Mouse (Mus musculus) c-Kit-positive CD71-positive TER-119-positive erythroid progenitor cells, embryonic 14.5 days (primary cell): ENCODE measurements around the gene Trp53bp2.

Source experiments
- DNase-seq: peaks from one replicate; pipeline ENCODE4 v3.0.0-alpha.2; 2013; ENCODE audit warnings: low spot score

Gene Trp53bp2

DNA sequence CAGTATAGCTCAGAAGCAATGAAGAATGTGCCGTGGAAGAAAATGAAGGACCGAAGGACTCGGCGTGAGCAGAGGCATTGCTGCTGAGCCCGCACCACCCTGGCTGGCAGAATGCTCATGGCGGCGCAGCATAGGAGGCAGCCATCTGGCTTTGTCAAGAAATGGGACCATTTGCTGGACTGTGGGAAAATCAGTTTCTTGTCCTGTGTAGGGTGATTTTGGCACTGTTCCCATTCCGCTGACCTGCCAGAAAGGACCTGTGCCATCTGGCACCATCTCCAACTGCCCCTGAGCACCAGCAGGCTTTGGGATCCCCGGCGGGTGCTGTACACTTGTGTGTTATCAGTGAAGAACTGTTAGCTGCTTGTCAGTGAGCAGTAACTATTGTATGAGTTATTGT lies 52.8 kb downstream of the Trp53bp2 start:
- no peak for DNase-seq

DNA sequence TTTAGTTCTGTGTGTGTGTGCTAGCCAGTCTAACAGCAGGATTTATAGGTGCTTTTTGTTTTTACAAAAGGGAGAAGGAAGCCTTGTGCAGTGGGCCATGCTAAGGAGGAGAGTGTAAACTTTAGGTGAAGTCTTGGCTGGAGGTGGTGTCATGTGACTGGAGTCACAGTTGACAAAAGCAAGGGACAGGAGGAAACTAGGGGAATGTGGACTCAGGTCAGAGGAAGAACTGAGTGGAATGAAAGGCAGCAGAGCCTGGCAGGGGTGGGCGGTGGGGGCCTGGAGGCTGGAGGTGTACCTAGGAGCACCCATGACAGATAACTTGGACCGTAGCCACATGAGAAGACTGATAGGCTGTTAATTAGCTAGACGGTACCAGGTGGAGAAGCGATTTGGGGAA lies 56.3 kb downstream of the Trp53bp2 start:
- no peak for DNase-seq

DNA sequence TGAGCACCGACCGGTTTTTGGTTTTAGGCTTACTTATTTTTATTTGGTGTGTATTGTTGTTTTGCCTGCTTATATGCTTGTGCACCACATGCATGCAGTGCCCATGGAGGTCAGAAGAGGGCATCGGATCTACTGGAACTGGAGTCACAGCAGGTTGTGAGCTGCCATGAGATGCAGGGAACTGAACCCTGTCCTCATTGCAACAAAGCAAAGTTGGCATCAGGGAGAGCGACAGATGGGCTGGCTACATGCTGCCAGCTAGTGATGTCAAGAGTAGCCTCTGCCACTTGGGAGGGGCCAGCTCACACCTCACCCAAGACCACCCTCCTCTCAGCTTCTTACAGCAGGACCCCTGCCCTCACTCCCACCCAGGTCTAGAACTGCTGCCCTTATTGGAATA lies 57.0 kb downstream of the Trp53bp2 start:
- DNase-seq, result no peak

DNA sequence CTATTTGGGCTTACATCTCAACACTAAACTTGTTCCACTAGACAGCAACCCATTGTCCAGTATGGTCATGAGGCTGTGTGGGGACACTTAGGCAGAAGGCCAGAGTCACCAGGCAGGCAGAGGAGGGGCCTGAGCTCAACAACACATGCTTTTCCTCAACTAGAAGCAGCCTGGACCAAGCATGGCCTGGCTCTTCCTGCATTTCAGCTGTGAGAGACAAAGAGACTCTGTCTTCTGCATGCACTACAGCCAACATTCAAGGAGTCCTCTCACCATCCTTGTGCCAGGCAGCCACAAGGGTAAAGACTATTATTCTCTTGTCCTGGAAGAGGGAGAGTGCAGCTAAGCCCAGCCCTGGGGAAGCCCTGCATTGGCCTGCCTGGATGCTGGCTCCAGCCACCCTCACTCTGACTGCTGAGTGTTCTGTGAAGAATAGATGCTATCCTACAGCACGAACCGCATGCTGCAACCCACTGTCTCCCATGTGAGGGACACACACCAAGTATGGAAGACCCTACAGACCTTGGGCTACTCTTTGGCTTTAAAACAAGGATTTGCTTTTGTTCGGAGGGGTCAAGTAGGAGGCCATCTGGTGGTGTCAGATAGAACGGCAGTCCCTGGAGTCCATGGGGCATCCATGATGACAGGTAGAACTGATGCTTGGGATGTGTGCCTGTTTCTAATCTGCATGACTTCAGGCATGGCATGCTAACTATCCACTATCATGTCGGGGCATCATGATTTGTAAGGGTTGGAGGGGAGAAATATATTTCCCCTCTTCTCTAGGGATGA lies 66.2 kb downstream of the Trp53bp2 start:
- DNase-seq, result no peak

DNA sequence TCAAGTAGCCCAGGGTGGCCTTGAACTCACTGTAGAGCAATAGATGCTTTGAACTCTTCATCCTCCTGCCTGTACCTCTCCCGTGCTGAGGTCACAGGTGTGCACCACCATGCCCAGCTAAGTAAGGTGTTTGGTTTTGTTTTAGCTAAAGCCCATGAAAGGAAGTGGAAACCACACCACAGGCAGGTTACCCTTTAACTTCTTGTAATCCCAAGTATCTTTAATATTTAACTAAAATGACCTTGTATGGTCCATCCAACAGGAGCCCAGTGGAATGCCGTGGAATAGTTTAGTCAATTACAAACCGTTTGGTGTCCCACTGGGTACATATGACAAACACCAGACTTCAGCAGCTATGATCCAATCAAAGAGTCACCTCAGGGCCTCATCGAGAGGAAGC lies 70.0 kb downstream of the Trp53bp2 start:
- no peak for DNase-seq

DNA sequence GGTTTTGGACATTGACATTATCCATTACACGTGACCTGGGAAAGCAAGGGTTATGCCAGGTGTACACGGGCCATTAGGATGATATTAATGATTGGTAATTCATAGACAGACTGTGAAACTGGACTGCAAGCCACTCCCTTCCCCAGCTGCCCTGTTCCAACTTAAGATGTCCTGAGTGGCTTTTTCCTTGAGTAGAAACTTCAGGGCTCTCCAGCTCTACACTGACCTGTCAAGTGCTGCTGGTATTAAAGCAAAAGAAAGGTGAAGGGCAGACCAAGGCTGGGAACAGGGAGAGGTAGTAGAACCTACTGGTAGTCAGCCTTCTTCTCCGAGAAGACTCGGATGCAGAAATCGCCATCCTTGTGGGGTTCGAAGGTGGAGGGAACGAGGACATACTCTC lies 72.2 kb downstream of the Trp53bp2 start:
- no peak for DNase-seq

DNA sequence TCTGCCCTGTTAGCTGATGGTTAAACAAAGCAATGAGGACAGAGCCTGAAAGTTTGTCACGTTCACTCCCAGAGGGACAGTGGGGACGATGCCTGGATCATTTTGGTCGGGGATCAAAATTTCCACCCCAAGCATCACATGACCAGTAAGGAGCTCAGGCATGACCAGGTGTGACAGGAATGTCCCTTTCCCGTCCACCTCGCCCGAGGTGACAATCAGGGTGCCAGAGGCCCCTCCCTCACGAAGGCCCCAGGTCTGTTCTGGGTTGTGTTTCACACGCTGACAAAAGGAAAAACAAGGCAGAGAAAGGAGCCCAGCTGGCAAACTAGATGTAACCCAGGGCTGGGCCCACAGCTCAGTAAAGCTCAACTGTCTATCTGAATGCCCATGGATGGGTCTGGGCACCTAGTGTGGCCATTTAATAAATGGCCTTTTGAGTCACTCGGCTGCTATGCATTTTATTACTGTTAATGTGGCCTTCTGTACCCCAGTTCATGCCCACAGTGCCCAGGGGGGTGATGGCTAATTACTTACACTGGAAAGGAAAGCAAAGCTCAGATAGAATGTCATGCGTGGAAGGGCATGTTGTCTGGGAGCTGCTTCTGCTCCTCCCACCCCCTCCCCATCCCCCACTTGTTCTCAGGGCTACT lies 72.8 kb downstream of the Trp53bp2 start:
- no peak for DNase-seq

DNA sequence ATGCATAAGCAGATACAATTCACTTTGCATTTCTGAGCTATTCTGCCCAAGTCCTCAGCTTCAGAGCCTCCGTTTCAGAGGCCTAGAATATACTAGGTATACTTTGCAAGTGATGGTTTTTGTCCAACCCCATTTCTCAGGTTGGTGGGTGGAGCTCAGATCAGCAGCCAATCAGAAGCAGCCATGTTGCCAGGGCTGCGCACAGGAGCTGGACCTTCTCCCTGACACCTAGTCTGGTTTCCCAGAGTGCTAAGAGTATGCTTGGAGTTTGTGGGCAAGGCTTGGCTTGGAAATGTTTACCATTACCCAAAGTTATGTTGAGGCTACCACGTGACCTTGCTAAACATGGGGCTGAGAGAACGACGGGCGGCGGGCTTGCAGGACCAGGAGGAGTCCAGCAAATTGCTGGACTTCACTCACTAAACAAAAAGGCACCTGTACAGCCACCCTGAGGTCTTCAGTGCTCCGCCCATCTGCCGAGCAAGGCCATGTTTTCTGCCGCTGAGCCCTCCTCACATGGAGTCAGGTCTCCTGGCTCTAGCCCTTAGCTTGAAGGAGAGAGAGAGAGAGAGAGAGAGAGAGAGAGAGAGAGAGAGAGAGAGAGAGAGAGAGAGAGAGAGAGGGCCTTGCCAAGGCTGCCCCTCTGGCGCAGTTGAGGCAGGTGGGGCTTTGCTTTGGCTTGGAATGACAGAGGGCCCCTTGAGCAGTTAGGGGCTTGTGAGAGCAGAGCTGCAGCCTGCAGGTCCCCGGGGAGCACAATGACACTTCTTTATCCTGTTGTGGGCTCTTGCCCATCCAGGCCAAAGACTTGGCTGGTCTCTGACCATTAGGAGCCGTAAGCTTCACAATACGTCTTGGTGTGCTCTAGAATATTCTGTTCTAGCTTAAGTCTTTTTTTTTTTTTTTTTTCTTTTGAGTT lies 74.3 kb downstream of the Trp53bp2 start:
- no peak for DNase-seq

DNA sequence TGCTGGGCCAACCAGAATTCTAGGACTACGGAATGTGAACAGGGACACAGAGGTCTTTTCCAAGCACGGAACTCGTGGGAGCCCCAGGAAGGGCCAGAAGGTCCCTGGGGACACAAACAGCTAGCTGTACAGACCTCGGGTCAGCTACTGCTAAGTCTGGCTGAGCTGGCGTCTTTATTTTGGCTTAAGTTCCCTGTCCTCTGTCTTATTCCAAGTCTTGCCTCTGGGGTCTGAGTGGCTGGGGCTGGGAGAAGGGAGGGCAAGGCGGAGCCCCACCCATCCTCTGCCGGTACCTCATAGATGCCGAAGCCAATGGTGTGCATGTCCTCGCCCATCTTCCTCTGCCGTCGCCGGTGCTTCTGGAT lies 74.9 kb downstream of the Trp53bp2 start:
- DNase-seq, result no peak

DNA sequence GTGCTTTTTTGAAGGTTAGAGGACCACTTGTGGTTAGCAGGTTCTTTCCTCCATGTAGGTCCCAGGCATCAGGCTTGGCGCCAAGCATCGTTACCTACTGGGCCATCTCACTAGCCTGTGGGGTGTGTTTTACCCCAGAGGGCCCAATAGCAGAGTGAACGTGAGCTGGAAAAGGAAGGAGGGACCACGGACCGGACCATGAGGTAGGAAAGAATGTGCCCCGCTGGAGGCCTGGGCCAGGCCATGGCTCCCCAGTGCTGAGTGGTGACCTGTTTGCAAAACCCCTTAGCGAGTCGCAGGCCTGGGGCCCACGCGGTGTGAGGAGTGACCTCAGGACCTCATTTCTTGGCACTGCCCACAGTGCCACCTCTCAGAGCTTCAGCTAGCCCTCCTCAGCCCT lies 79.5 kb downstream of the Trp53bp2 start:
- DNase-seq, result no peak

DNA sequence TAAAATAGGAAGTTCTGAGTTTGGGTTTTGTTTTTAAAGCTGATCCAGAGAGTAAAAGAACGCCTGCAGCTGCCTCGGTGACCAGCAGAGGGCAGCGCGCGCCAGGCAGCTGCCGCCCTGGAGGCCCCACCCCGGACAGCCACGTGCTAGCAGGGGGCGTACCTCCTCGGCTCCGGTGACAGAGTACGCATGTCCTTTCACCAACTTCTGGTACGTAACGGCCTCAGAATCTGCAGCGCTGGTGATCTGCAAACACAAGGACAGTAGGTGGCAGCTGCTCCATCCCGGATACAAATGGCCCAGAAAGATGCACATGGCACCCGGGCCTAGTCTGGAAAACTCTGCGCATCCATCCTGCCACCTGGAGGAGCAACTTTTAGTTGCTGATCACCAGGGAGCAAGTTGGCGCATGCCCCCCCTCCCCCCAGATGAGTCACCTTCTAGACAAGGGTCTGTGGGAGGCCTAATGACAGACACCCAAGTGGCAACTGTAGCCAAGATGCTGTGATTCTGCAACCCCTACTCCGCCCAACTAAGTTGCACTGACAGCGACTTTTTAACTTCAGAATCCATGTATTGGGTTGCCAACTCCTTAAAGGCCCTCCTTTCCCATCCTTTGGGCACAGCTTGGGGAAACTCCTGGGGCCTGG lies 81.0 kb downstream of the Trp53bp2 start:
- peak; percentile 66 for DNase-seq

DNA sequence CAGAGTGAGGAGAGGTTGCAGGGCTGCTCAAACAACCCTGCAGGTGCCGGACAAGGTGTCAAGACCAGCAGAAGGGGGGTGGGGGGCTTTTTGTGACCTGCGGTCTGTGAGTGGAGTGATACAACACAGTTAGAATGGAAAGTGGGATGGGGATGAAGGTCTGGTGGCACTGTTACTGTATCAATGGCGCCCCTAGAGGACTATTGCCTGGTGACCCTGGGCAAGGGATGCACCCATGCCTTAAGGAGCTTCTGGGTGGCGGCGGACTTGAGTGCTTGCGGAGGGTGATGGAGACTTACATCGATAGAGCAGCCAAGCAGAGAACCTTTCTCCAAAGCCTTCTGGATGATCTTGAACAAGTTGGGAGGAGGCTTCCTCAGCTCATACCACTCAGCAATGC lies 81.6 kb downstream of the Trp53bp2 start:
- DNase-seq, result no peak

DNA sequence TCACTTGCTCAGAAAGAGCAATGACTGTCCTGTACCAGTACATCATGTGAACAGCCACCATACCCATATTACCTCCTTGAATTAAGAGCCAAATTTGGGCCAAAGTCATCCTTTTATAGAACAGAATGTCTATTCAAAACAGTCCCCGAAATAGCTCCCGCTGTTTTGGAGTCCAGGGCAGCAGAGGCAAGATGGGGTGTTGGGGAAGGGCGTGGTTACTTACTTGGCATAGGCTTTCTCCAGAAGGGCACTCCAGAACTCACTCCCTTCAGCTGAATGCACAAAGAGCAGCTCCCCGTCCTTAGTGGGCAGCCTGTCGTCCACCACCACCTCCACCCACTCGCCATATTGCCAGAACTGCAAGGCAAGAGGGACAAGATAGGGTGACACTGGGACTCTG lies 82.9 kb downstream of the Trp53bp2 start:
- no peak for DNase-seq

DNA sequence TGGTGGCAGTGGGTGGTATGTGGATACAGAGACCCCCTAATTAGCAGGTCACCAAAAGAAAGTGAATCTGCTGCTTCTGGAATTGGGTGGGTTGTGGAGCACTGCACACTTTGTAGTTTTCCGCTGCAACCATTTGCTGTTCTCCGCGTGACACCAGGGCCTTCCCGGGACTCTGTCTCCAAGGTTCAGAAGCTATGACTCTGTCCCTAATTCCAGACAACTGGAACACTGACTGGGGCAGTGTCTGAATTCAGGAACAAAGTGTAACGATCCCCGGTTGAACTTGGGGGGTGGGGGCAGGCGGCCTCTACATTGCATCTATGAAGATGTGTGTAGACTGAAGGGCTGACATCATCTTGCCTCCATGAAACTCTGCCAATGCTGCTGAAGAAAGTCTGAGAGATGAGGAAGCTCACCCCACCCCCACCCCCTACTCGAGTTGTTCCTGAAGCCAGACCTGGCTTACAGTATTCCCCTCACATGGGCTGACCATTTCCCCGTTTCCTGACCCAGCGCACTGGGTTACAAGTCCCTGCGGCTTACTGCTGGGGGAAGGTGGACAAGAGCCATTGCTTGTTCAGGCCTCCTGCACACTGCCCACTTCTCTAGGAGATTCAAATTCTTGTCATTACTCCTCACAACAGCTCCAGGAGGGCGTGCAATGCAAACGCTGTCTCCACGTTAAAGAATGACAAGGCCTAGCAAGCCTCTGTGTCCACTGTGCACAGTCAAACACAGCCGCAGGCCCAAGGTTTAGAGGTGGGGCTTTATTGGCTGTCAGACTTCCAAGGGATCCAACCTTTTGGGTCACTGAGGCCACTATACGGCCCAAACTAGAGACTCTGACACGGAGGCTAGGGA lies 85.5 kb downstream of the Trp53bp2 start:
- no peak for DNase-seq

DNA sequence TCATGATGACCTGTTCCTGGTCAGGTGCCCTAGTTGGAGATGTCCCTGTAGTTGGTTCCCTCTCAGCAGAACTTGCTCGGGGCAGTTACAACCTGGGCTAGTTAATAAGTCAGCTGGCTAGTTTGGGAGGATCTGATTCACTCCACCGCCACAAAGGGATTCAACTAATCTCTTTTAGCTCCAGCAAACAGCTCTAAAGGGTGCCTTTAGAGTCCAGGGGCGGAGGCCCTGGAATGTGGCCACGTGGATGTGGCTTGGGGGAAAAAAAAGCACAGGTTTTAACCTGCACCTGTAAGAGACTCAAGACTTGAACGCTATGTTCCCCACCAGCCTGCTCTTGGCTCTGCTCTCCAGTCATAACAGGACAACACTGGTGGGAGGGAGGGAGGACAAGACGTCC lies 87.7 kb downstream of the Trp53bp2 start:
- DNase-seq, result no peak

DNA sequence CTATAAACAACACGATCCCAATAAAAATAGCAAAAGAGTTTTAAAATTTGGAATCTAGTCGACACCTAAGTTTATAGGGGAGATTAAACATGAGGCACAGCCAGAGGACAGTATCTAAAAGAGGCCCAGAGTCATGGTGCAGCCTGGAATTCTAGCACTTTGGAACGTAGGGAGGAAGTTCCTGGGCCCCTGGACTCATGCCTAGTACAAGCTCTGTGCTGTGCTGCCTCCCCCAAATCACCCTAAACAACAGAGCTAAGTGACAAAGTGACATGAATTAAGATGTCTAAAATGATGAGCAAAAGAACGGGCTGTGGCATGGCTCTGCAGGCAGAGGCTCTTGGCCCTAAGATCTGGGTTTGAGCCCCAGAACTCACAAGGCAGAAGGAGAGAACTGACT lies 88.8 kb downstream of the Trp53bp2 start:
- no peak for DNase-seq

DNA sequence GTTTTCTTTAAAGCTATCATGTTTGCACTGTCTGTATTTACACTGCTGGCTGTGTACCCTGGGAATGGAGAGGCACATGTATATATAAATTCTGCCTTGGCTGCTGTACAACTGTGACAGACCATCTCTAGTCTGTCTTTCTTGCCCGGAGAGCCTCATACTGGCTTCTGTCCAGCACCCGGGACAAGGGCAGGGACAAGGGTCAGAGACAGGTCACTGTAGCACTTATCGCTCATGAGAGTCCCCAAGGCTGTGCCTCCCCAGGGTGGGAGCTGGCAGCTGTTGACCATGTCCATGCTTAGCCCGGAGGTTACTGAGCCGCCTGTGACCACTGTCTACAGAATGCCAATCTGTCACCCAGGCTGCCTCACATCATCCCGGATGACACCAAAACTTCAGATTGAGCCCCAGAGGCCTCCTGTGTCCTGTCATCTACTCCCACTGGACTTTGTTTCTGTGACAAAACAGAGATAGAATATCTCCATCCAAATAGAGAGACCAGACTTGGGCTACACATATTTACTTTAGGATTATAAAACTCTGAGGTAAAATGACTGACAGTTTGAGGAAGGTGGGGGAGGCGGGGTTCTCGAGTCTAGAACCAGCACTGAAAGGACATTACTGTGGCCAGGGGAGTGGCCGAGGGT lies 90.6 kb downstream of the Trp53bp2 start:
- DNase-seq, result no peak

DNA sequence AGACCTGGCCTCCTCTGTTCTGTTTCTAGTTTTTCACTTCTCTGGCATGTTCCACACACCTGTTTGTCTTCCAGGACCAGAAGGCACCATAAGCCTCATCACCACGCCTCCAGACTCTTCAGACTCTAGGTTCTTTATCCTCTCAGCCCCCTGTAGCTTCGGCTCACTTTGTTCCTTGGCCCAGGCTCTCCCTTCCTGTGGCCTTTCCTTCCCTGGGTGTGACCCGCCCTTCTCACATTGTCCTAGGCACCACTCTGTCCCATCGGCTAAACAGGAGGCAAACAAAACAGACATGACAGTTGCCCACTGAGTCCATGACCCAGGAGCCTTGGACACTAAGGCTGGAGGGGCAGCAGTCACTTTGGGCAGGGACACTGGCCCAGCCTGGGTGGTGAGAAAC lies 91.3 kb downstream of the Trp53bp2 start:
- DNase-seq, result no peak

DNA sequence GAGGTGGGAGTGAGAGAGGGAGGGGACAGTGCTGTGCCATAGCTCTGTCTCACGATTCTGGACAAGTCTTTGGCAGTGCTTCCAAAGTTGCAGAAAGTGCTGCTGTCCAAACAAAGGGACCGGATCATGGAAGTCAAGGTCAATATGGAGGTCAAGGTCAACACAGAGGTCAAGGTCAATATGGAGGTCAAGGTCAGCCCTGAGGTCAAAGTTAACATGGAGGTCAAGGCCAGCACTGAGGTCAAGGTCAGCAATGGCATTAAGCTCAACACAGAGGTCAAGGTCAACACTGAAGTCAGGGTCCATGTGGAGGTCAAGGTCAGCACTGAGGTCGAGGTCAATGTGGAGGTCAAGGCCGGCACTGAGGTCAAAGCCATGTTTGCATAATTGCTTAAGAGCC lies 91.9 kb downstream of the Trp53bp2 start:
- no peak for DNase-seq

DNA sequence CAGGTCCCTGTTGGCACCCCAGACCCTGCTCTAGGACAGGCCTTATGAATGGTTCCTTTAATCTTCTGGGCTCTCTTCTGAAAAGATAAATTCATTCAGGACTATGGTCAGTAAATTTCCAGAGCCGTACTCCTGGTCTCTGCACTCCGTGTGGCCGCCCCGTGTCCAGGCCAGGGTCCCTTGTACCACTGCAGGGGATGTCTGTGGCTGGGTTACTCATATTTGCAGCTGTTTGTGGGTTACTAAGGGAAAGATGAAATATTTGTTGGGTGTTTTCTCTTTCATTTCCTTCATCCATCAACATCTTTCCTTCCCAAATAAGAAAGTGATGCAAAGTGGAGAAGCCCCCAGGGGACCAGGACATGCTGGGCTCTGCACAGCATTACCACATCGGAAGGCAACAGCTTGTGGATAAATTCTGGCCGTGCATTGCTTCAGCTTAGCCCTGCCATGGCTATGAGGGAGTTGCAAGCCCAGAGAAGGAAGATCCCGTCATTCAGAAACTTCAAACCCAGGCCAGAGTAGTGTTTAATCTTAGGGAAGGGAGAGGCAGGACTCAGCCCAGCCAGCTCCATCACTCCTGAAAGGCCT lies 92.9 kb downstream of the Trp53bp2 start:
- DNase-seq, result no peak
